Mouse (Mus musculus) bone marrow macrophage, adult 2 months (primary cell): ENCODE results near the gene Efnb1. TPM values are rescaled to one million over a fixed set of nuclear protein-coding genes. Genes with fewer than 3 reads are reported as not detected.
A peak's percentile ranks its signal among the peaks of the same experiment; 100 is the strongest.

Source experiments
- H3K27ac ChIP-seq: 2 replicates; pipeline ENCODE4 v1.5.1; 2012; ENCODE audit warnings: low read depth, low read length; ENCODE audit not compliant: insufficient read depth
- H3K4me1 ChIP-seq: 2 replicates; pipeline ENCODE4 v1.6.1; 2012; ENCODE audit warnings: low read length; ENCODE audit not compliant: control insufficient read depth, insufficient read depth
- H3K4me3 ChIP-seq: 2 replicates; pipeline ENCODE4 v1.5.1; 2012; ENCODE audit warnings: mild to moderate bottlenecking, low read length, moderate library complexity; ENCODE audit not compliant: insufficient read depth
- CTCF ChIP-seq: IDR thresholded peaks from 2 replicates; pipeline ENCODE4 v1.5.1; 2012; ENCODE audit warnings: low read depth, mild to moderate bottlenecking, low read length, moderate library complexity
- POLR2A ChIP-seq: IDR thresholded peaks from 2 replicates; pipeline ENCODE4 v1.6.1; 2012; ENCODE audit warnings: mild to moderate bottlenecking, low read depth, low read length, borderline replicate concordance
- polyA plus RNA-seq: library from polyadenylated mRNA; stranded (reverse); fragments of >200 nt; gene quantifications from 2 replicates; pipeline ENCODE4 v1.2.4, GENCODE M21; 2012; ENCODE audit not compliant: missing spikeins, insufficient read depth, insufficient read length

Gene Efnb1
- polyA plus RNA-seq, 1 experiment: 2.7 TPM

GRCm38 (mm10) chrX:99186497-99187435 is 50.8 kb downstream of the Efnb1 start:
- no peak overlapping the region for H3K27ac ChIP-seq
- TF ChIP-seq CTCF (no peak), POLR2A (no peak)
- no peaks in the 10 kb centered on the region for H3K4me1 ChIP-seq
- H3K4me3 ChIP-seq: no peak overlapping the region

DNA sequence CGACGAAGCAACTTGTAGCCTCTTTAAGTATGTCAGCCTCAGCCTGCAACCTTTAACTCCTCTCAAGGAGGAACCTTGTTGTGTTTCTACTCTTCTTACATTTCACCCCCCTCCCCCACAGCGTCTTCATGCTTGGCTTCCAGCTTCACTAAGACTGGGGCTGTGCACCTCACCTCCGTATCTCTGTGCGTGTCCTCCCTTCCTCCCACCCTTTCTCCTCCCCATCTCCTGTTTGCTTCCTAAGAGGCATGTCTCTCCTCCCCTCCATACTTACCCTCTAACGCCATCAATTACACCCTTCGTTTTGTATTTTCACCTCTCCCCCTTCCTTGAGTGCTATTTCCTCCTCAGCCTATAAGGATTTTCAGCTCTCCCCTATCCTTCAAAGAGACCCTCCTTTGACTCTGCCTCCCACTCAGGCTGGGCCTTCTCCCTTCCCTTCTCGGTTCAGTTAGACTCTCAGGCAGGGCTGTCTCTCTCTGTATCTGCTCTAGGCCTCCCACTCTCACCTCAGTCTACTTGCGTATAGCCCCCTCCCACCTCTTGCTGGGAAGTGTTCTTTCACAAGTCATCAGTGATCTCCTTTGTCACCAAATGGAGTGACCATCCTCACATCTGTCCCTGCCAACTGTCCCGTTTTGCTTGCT is 55.6 kb downstream of the Efnb1 start:
- no peak for TF ChIP-seq POLR2A
- no peak for TF ChIP-seq CTCF
- Histone ChIP-seq H3K4me1 (no peaks in the 10 kb centered on the region), H3K27ac (no peak overlapping the region), H3K4me3 (no peak overlapping the region)

DNA sequence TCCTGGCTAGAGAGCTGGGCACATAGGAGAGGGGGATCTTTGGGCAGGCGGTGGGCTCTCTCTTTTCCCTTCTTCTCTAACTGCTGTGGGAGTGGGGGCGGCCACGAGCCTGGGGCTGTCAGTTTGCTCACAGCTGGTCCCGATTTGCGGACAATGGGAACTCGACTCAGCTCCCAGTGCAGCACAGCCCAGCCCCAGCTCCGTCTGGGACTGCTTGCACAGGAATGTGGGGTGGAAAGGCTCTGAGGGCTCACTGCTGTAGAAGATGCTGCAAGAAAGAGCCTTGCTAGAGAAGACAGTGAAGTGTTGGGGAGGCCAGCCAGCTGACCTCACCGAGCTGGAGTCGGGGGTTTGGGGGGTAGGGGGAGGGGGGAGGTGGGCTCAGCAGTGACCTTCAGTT is 61.0 kb downstream of the Efnb1 start:
- TF ChIP-seq CTCF: no peak
- TF ChIP-seq POLR2A: no peak
- H3K4me1 ChIP-seq: peaks cover 8% of the 10 kb centered on the region

DNA sequence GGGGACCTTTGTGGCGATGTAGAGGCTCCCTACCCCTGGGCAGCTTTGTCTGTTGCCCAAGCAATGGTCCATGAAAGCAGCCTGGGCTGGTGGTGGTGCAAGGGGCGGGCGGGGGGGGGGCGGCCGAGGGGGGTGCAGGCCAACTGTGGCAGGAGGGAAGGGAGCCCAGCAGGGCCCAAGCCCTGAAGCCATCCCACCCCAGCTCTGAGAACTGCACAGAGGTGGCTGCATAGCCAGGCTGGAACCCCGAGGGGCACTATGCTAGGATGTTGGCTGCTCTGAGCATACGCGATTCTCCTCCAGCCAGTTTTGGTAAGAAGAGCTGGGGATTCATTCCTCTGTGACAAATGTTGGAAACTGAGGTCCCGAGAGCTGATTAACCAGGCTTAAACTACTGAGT is 62.6 kb downstream of the Efnb1 start:
- no peak for TF ChIP-seq CTCF
- no peak for TF ChIP-seq POLR2A
- Histone ChIP-seq H3K4me1 (peaks cover 8% of the 10 kb centered on the region), H3K27ac (peak overlapping the region; percentile 35), H3K4me3 (peak overlapping the region; percentile 28)

More for the DNA sequence above, 61.0 kb downstream of the Efnb1 start:
- Histone ChIP-seq H3K4me3 (no peak overlapping the region), H3K27ac (no peak overlapping the region)

Other genes starting within 250 kb of the Efnb1 start
- 42.4 and 42.6 TPM in 2 replicates for gene Ophn1, start 245.1 kb upstream of the Efnb1 start, polyA plus RNA-seq
- gene Yipf6, start 199.8 kb upstream of the Efnb1 start, polyA plus RNA-seq: 21.8 and 31.6 TPM in 2 replicates
- 50.1 and 57.4 TPM in 2 replicates for gene Stard8, start 132.9 kb upstream of the Efnb1 start, polyA plus RNA-seq